Mouse (Mus musculus) thymus, adult 2 months (tissue): ENCODE results near the gene A830031A19Rik.

Experiments
- CTCF ChIP-seq: fragments of 200-500 bp; IDR thresholded peaks from 2 replicates; pipeline ENCODE4 v1.5.1; 2012; ENCODE audit warnings: mild to moderate bottlenecking, control low read depth, low read length, moderate library complexity, borderline replicate concordance; ENCODE audit not compliant: control insufficient read depth, poor library complexity, insufficient read depth; ENCODE audit errors: extremely low read depth
- POLR2A ChIP-seq: fragments of 200-500 bp; IDR thresholded peaks from 2 replicates; pipeline ENCODE4 v1.6.1; 2012; ENCODE audit warnings: mild to moderate bottlenecking, low read length, control low read depth, moderate library complexity; ENCODE audit not compliant: control insufficient read depth, poor library complexity, insufficient read depth; ENCODE audit errors: extremely low read depth

DNA sequence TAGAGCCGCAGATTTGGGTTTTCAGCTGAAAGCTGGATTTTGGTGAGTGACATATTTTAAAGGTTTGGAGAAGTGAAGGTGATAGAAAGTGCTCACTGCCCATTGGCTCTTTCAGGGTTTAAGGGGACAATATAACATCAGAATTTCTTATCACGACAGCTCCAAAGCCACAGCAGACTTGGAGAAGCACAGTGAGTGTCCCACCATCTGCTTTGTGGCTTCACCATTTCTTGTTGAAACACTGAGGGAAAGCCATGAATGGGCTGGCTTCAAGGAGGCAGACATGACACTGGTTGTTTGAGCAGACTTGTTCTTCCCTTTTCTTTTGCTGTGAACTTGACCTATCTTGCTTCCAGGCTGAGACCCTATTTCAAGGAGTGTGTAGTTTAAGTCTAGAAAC, 49.1 kb upstream of the A830031A19Rik start:
- TF ChIP-seq CTCF (no peak), POLR2A (no peak)
